Mouse (Mus musculus) intestine, embryonic 16.5 days (tissue): ENCODE data around the gene Crocc2. TPM values are rescaled to one million over a fixed set of nuclear protein-coding genes. Genes with fewer than 3 reads are reported as not detected.
A peak's percentile ranks its signal among the peaks of the same experiment; 100 is the strongest.

Experiments used
- ATAC-seq: fragments of 200-750 bp; cut with Nextera tagmentation; 2 replicates; pipeline ENCODE4 v1.8.0; 2017; ENCODE audit warnings: moderate TSS enrichment, moderate library complexity
- H3K27ac ChIP-seq: fragments of 300-500 bp; sonication (generic); 2 replicates; pipeline ENCODE4 v1.5.1; 2014; ENCODE audit warnings: mild to moderate bottlenecking, low read length
- H3K27me3 ChIP-seq: fragments of 300-500 bp; sonication (generic); replicated peaks from 2 replicates; pipeline ENCODE4 v1.6.1; 2014; ENCODE audit warnings: low read length, control low read depth, mixed read lengths; ENCODE audit not compliant: control insufficient read depth, insufficient read depth
- H3K36me3 ChIP-seq: fragments of 300-500 bp; sonication (generic); 2 replicates; pipeline ENCODE4 v1.6.1; 2014; ENCODE audit warnings: low read length, control low read depth; ENCODE audit not compliant: control insufficient read depth, insufficient read depth
- H3K4me1 ChIP-seq: fragments of 300-500 bp; sonication (generic); 2 replicates; pipeline ENCODE4 v1.6.1; 2014; ENCODE audit warnings: low read length, control low read depth, mixed read lengths; ENCODE audit not compliant: control insufficient read depth, insufficient read depth
- H3K4me2 ChIP-seq: fragments of 300-500 bp; sonication (generic); 2 replicates; pipeline ENCODE4 v1.6.1; 2014; ENCODE audit warnings: low read depth, low read length, control low read depth
- H3K4me3 ChIP-seq: fragments of 300-500 bp; sonication (generic); 2 replicates; pipeline ENCODE4 v1.5.1; 2014; ENCODE audit warnings: mild to moderate bottlenecking, low read length
- H3K9ac ChIP-seq: fragments of 300-500 bp; sonication (generic); 2 replicates; pipeline ENCODE4 v1.6.1; 2014; ENCODE audit warnings: low read depth, low read length
- H3K9me3 ChIP-seq: fragments of 300-500 bp; sonication (generic); 2 replicates; pipeline ENCODE4 v1.6.1; 2016; ENCODE audit warnings: low read length, control low read depth; ENCODE audit not compliant: control insufficient read depth
- WGBS: fragments of 180-500 bp; shearing (Covaris S2); extraction: QIAGEN DNeasy Blood & Tissue Kit; methylation state at CpG from one replicate; pipeline ENCODE4 v1.1.7; 2014; 5-methylcytosine and 5-hydroxymethylcytosine counted together
- microRNA-seq: library from miRNA; unstranded; fragments of <30 nt; microRNA quantifications from one replicate; pipeline ENCODE4, GENCODE M21; 2016
- polyA plus RNA-seq: library from polyadenylated mRNA; unstranded; fragments of >200 nt; fragmentation: Nextera tagmentation; extraction: Ambion mirVana; gene quantifications from 2 replicates; pipeline ENCODE4 v1.2.1, GENCODE M21; 2015

Gene Crocc2
- polyA plus RNA-seq, 1 experiment from 2014 or later = 0.07 TPM

GRCm38 (mm10) chr1:93270516-93271240 lies 102.2 kb downstream of the Crocc2 start:
- WGBS = 64% methylated on average over 3 of the region's 3 CpGs
- no peak overlapping the region for H3K4me3 ChIP-seq
- no peak overlapping the region for H3K9ac ChIP-seq
- no peak for ATAC-seq
- no peaks in the 10 kb centered on the region for H3K9me3 ChIP-seq
- no peaks in the 10 kb centered on the region for H3K4me1 ChIP-seq
- H3K27me3 ChIP-seq = no peaks in the 10 kb centered on the region
- H3K4me2 ChIP-seq = no peak overlapping the region
- H3K36me3 ChIP-seq = no peaks in the 10 kb centered on the region
- no peak overlapping the region for H3K27ac ChIP-seq

GRCm38 (mm10) chr1:93271751-93272150 lies 103.2 kb downstream of the Crocc2 start:
- 0 out of 2 replicates have a peak, but pooled peaks have one; percentile 26 for ATAC-seq
- Histone ChIP-seq H3K9ac (no peak overlapping the region), H3K9me3 (no peaks in the 10 kb centered on the region), H3K27ac (no peak overlapping the region), H3K4me1 (no peaks in the 10 kb centered on the region), H3K4me3 (no peak overlapping the region), H3K27me3 (no peaks in the 10 kb centered on the region), H3K4me2 (no peak overlapping the region), H3K36me3 (no peaks in the 10 kb centered on the region)
- 65% methylated on average over 6 of the region's 6 CpGs for WGBS

- Histone ChIP-seq H3K4me3 (no peak overlapping the region), H3K9ac (no peak overlapping the region), H3K9me3 (no peaks in the 10 kb centered on the region), H3K4me1 (no peaks in the 10 kb centered on the region), H3K27me3 (no peaks in the 10 kb centered on the region), H3K4me2 (0 out of 2 replicates have a peak overlapping the region, but pooled peaks have one; percentile 5), H3K27ac (no peak overlapping the region), H3K36me3 (no peaks in the 10 kb centered on the region)
- ATAC-seq = peak; percentile 36; the same call in 1 of the 2 replicates
- 4% methylated on average over 16 of the region's 16 CpGs for WGBS
These were observed 103.9 kb downstream of the Crocc2 start for GRCm38 (mm10) chr1:93272409-93272821.

GRCm38 (mm10) chr1:93275561-93275960 lies 107.0 kb downstream of the Crocc2 start:
- Histone ChIP-seq H3K36me3 (no peaks in the 10 kb centered on the region), H3K9ac (no peak overlapping the region), H3K27ac (no peak overlapping the region), H3K27me3 (no peaks in the 10 kb centered on the region), H3K4me1 (no peaks in the 10 kb centered on the region), H3K4me2 (no peak overlapping the region), H3K4me3 (no peak overlapping the region), H3K9me3 (no peaks in the 10 kb centered on the region)
- peak; percentile 11; the same call in 1 of the 2 replicates for ATAC-seq
- 61% methylated on average over 6 of the region's 6 CpGs for WGBS

GRCm38 (mm10) chr1:93277041-93277440 lies 108.5 kb downstream of the Crocc2 start:
- H3K9me3 ChIP-seq = no peaks in the 10 kb centered on the region
- no peaks in the 10 kb centered on the region for H3K4me1 ChIP-seq
- ATAC-seq = no peak
- 60% methylated on average over 7 of the region's 7 CpGs for WGBS
- H3K4me3 ChIP-seq = no peak overlapping the region
- H3K9ac ChIP-seq = no peak overlapping the region
- no peak overlapping the region for H3K27ac ChIP-seq
- no peaks in the 10 kb centered on the region for H3K36me3 ChIP-seq
- H3K4me2 ChIP-seq = no peak overlapping the region
- no peaks in the 10 kb centered on the region for H3K27me3 ChIP-seq

Small RNAs within 50 kb of the gene (microRNA-seq; reads per million reads assigned to microRNA genes)
- not detected for gene Mir6901

Other genes starting within 250 kb of the Crocc2 start
- 31.1 and 32.1 TPM in 2 replicates for gene Capn10, start 234.3 kb upstream of the Crocc2 start, polyA plus RNA-seq
- gene Gpr35, start 217.9 kb upstream of the Crocc2 start, polyA plus RNA-seq = 8.4 and 11.5 TPM in 2 replicates
- 8.3 and 11.8 TPM in 2 replicates for gene Aqp12, start 162.4 kb upstream of the Crocc2 start, polyA plus RNA-seq
- gene Kif1a, start 66.8 kb upstream of the Crocc2 start, polyA plus RNA-seq = 14.0 and 16.0 TPM in 2 replicates
- 0.73 and 1.1 TPM in 2 replicates for gene Agxt, start 33.5 kb upstream of the Crocc2 start, polyA plus RNA-seq
- 16.8 and 20.0 TPM in 2 replicates for gene 2310007B03Rik, start 7.8 kb upstream of the Crocc2 start, polyA plus RNA-seq
- 2.3 and 2.6 TPM in 2 replicates for gene Sned1, start 67.1 kb downstream of the Crocc2 start, polyA plus RNA-seq
- gene Mterf4, start 137.2 kb downstream of the Crocc2 start, polyA plus RNA-seq = 23.8 and 26.6 TPM in 2 replicates
- 50.8 and 58.7 TPM in 2 replicates for gene Ppp1r7, start 174.1 kb downstream of the Crocc2 start, polyA plus RNA-seq
- gene Pask, start 174.8 kb downstream of the Crocc2 start, polyA plus RNA-seq = 7.4 and 7.8 TPM in 2 replicates
- gene Ano7, start 205.2 kb downstream of the Crocc2 start, polyA plus RNA-seq = 2.2 and 2.6 TPM in 2 replicates